Mouse (Mus musculus) layer of hippocampus, adult 9-10 months (tissue): ENCODE data around the gene Rab35.

Experiments
- DNase-seq: peaks from one replicate; pipeline ENCODE4 v3.0.0; 2022; ENCODE audit warnings: low spot score

Gene Rab35

GRCm38 (mm10) chr5:115649699-115650098, 18.0 kb downstream of the Rab35 start:
- DNase-seq = no peak

- no peak for DNase-seq
Observed at GRCm38 (mm10) chr5:115650885-115651284, 19.2 kb downstream of the Rab35 start.

GRCm38 (mm10) chr5:115651821-115652220, 20.1 kb downstream of the Rab35 start:
- no peak for DNase-seq

DNA sequence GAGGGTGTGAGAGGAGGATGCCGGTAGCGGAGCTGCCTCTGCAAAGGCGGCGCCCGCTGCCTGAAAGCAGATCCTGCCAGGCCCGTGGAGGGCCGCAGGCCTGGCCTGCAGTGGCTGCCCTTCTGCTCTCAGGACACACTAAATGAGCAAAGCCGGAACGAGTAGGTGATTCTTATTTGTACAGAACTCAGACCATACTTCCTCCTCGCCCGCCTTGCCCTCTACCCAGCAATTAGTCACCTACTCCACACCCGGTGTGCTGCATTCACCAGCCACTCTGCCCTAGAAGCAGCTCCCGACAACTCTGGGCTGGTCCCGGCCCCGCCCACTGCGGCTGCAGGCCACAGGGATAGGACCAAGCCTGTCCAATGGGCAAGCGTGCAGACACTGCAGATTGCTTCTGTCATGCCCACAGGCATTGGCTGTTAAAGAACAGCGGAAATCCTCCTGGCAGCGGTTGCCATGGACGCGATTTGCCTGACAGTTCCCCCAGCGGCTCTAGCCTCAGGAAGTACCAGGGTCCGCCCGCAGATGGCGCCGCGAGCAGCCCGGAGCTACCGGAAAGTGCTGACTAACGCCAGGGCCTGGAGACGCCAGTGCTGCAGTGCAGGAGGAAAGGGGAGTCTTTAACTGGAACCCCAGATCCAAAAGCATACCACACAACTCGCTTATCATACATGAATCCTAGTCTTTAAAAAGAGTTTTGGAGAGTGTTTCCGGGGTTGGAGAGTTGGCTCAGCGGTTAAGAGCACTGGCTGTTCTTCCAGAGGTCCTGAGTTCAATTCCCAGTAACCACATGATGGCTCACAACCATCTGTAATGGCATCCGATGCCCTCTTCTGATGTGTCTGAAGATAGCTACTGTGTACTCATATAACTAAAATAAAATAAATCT, 21.2 kb downstream of the Rab35 start:
- peak; percentile 100 for DNase-seq

- DNase-seq = no peak
Observed at GRCm38 (mm10) chr5:115653776-115654175, 22.1 kb downstream of the Rab35 start.

DNA sequence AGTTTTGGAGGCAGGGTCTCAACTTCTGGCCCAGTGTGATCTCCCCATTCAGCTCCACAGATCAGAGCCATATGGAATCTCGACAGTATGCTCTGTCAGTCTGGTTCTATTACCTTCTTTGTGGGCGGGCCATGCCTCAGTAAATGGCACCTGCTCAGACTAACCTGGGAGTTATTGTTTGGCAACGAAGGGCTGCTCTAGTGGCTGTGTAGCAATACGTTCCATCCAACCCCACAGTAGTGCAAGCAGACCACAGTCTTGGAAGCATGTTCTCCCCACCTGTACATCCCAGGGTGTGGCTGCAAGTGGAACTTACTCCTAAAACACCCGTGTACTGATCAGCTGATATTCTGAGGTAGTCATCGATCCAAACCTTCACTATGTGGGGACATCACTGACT, 25.0 kb downstream of the Rab35 start:
- no peak for DNase-seq

DNA sequence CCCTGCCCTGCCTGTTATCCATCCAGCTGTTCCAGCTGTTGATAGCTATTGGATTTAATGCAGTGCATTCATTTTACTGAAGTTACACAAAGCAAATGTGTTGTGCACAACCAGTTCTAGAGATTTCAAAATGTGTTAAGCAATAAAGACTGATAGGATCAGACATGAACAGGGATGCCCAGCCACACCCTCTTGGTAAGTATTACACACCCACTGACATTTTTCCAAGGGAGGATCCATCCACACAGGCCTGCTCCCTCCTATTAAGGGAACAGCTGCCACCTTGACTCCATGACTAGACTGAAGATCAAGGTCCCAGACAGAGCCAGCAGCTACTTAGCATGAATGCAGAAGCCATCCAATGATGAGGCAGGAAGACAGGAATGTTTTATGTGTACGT, 25.5 kb downstream of the Rab35 start:
- no peak for DNase-seq

DNA sequence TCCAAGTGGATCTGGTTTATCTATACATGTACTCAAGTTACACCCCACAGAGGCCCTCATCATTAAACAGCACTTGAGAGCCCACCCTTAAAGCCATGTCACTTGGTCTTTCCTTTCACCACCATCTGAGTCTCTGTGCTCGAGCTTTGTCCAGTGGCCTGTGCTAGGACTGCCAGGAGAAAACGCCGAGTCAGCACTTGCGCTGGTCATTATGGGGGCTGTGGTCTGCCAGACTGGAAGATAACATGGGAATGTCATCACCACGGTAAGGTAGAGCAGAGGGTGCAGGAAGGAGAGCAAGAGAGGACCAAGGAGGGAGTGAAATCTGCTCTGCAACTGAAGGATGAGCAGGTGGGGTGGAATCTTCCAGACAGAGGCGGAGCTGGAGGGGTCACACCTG, 26.6 kb downstream of the Rab35 start:
- no peak for DNase-seq

GRCm38 (mm10) chr5:115662658-115663057, 30.9 kb downstream of the Rab35 start:
- no peak for DNase-seq

GRCm38 (mm10) chr5:115666366-115667065, 34.8 kb downstream of the Rab35 start:
- DNase-seq = no peak

GRCm38 (mm10) chr5:115667210-115667609, 35.5 kb downstream of the Rab35 start:
- DNase-seq = no peak

DNA sequence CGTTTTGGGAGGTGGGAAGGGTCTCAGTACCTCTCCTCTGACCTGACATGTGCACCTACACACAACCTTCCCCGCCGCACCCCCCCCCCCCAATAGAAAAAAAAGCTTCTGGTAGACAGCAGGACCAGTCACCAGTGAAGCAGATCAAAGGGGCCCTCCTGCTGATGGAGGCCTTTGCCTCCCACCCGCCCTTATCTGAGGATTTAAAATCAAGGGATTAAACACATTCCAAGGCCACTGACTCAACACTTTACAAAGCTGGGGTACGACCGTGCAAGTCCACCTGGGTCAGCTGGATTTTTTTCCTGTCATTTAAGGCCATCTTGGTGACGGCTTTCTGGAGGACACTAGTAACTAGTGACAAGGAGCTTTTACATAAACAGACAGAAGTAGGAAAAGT, 36.2 kb downstream of the Rab35 start:
- DNase-seq = no peak

- DNase-seq = no peak
Observed at GRCm38 (mm10) chr5:115668986-115669385, 37.3 kb downstream of the Rab35 start.

GRCm38 (mm10) chr5:115669974-115670373, 38.3 kb downstream of the Rab35 start:
- no peak for DNase-seq

GRCm38 (mm10) chr5:115670406-115670805, 38.7 kb downstream of the Rab35 start:
- no peak for DNase-seq

- no peak for DNase-seq
Observed at GRCm38 (mm10) chr5:115671846-115672245, 40.1 kb downstream of the Rab35 start.

- no peak for DNase-seq
Observed at GRCm38 (mm10) chr5:115685126-115685525, 53.4 kb downstream of the Rab35 start.

- no peak for DNase-seq
Observed at GRCm38 (mm10) chr5:115686716-115687115, 55.0 kb downstream of the Rab35 start.

DNA sequence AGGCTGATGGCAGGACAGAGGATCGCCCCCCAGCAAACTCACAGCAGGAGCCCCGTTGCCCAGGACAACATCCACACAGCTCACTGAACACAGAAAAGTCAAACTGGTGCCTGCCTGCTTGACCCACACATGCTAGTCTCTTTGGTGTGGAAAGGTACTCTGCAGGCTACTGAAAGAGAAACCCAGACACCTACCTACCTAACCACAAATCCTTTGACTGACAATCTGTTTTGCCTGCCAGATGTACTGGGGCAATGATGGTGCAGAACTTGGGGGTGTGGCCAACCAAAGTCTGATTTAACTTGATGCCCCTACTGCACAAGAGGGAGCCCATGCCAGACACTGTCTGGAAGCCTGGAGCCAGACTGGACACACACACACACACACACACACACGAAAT, 61.6 kb downstream of the Rab35 start:
- no peak for DNase-seq

DNA sequence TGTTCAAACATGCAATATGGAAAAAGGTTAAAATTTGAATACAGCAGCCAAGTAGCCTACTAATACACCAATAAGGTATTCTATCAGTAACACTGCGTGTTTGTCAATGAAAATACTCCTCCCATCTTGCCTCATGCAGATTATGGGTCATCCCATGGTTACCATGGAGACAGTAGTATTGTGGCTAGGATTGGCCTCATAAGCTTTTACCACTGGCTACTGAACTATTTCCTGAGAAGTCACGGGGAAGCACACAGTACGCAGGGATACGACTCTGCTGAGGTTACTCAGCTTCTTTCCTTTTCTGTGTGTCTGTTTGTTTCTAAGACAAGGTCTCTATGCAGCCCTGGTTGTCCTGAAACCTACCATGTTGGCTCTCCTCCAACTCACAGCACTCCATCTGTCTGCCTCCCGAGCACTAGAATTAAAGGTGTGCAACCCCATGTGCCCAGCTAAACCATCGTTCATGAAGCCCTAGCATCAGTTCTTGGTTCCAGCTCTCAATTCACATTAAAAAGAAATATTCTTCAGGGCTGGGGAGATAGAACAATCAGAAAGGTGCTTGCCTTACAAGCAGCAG, 63.6 kb downstream of the Rab35 start:
- no peak for DNase-seq

DNA sequence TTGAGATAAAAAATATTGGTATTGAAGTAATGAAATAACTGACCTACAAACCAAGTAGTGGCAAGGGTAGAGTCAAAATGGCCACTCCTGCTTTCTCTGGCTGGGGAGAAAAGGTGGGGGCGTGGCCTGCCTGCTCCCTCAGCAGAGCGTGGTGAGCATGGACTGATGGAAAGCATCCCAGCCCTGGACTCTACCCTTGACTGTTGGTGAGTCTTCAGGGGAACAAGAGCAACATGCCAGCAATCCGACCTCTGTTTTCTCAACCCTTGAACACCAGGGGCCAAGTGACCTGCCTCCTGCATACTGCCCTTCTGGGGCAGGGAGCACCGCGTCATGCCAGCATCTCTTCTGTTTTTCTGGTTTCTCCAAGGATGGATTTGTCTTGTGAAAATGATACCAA, 65.1 kb downstream of the Rab35 start:
- DNase-seq = no peak
